Mouse (Mus musculus): ENCODE measurements around the gene Zcwpw1. TPM values are rescaled to one million over a fixed set of nuclear protein-coding genes. Genes with fewer than 3 reads are reported as not detected.
A peak's percentile ranks its signal among the peaks of the same experiment; 100 is the strongest.

Gene Zcwpw1
- 22.4 and 26.1 TPM in 2 replicates for polyA plus RNA-seq (2015; fragmentation: Nextera tagmentation; extraction: Ambion mirVana)

GRCm38 (mm10) chr5:137787151-137787928, at the start of gene Zcwpw1, which contains the start of gene Mepce:
TSS of gene Zcwpw1 (plus strand) at chr5:137787798.
TSS of gene Mepce (minus strand) at chr5:137787655.
- peak within 1 kb of the TSS; percentile 69 for H3K4me3 ChIP-seq (replicated peaks)
- peak; percentile 41 for ATAC-seq (ENCODE audit: insufficient number of reproducible peaks, low FRiP score, low TSS enrichment, low read depth)
- peak within 1 kb of the TSS; percentile 83 for H3K9ac ChIP-seq
- H3K27me3 ChIP-seq, result no peaks in the 10 kb centered on the region
- no peaks in the 10 kb centered on the region for H3K9me3 ChIP-seq (replicated peaks)
- H3K27ac ChIP-seq (replicated peaks), result peak within 1 kb of the TSS; percentile 100
- peaks cover 17% of the 10 kb centered on the region for H3K36me3 ChIP-seq
- H3K4me2 ChIP-seq (replicated peaks), result peak within 1 kb of the TSS; percentile 80
- WGBS, result under 1% methylated on average over 48 of the region's 48 CpGs
- H3K4me1 ChIP-seq, result peaks cover 34% of the 10 kb centered on the region

- Histone ChIP-seq H3K4me1 (peaks cover 51% of the 10 kb centered on the region), H3K9me3 (replicated peaks) (no peaks in the 10 kb centered on the region), H3K4me3 (replicated peaks) (no peak overlapping the region), H3K27ac (replicated peaks) (no peak overlapping the region), H3K27me3 (no peaks in the 10 kb centered on the region), H3K4me2 (replicated peaks) (no peak overlapping the region), H3K9ac (no peak overlapping the region), H3K36me3 (peaks cover 32% of the 10 kb centered on the region)
- ATAC-seq (ENCODE audit: insufficient number of reproducible peaks, low FRiP score, low TSS enrichment, low read depth), result no peak
- WGBS, result 45% methylated on average over 5 of the region's 5 CpGs
These were observed 49.1 kb upstream of the Zcwpw1 start for GRCm38 (mm10) chr5:137738516-137738915.

GRCm38 (mm10) chr5:137739471-137739870, 48.1 kb upstream of the Zcwpw1 start:
- H3K4me2 ChIP-seq (replicated peaks), result peak overlapping the region; percentile 94
- no peak for ATAC-seq (ENCODE audit: insufficient number of reproducible peaks, low FRiP score, low TSS enrichment, low read depth)
- H3K9me3 ChIP-seq (replicated peaks), result no peaks in the 10 kb centered on the region
- H3K27ac ChIP-seq (replicated peaks), result peak overlapping the region; percentile 34; the same call in 1 of the 2 replicates
- H3K27me3 ChIP-seq, result no peaks in the 10 kb centered on the region
- peaks cover 44% of the 10 kb centered on the region for H3K4me1 ChIP-seq
- H3K9ac ChIP-seq, result no peak overlapping the region
- H3K4me3 ChIP-seq (replicated peaks), result peak overlapping the region; percentile 66
- peaks cover 29% of the 10 kb centered on the region for H3K36me3 ChIP-seq
- 48% methylated on average over 9 of the region's 9 CpGs for WGBS

- Histone ChIP-seq H3K4me1 (peaks cover 40% of the 10 kb centered on the region), H3K27ac (replicated peaks) (peak overlapping the region; percentile 69), H3K4me3 (replicated peaks) (peak overlapping the region; percentile 66), H3K27me3 (no peaks in the 10 kb centered on the region), H3K36me3 (peaks cover 21% of the 10 kb centered on the region), H3K4me2 (replicated peaks) (peak overlapping the region; percentile 94), H3K9ac (peak overlapping the region; percentile 57), H3K9me3 (replicated peaks) (no peaks in the 10 kb centered on the region)
- WGBS, result 11% methylated on average over 11 of the region's 11 CpGs
- 0 out of 2 replicates have a peak, but pooled peaks have one; percentile 1 for ATAC-seq (ENCODE audit: insufficient number of reproducible peaks, low FRiP score, low TSS enrichment, low read depth)
These were observed 47.1 kb upstream of the Zcwpw1 start for GRCm38 (mm10) chr5:137740506-137740905.

GRCm38 (mm10) chr5:137741023-137741931, 46.3 kb upstream of the Zcwpw1 start, which contains the start of gene Nyap1:
TSS of gene Nyap1 (minus strand) at chr5:137741607.
- H3K27me3 ChIP-seq, result no peaks in the 10 kb centered on the region
- peak; percentile 90 for ATAC-seq (ENCODE audit: insufficient number of reproducible peaks, low FRiP score, low TSS enrichment, low read depth)
- no peaks in the 10 kb centered on the region for H3K9me3 ChIP-seq (replicated peaks)
- H3K4me2 ChIP-seq (replicated peaks), result peak within 1 kb of the TSS; percentile 94
- peaks cover 13% of the 10 kb centered on the region for H3K36me3 ChIP-seq
- H3K4me1 ChIP-seq, result peaks cover 41% of the 10 kb centered on the region
- under 1% methylated on average over 64 of the region's 71 CpGs for WGBS
- H3K27ac ChIP-seq (replicated peaks), result peak within 1 kb of the TSS; percentile 83
- peak within 1 kb of the TSS; percentile 66 for H3K4me3 ChIP-seq (replicated peaks)
- H3K9ac ChIP-seq, result peak within 1 kb of the TSS; percentile 57

- H3K9ac ChIP-seq, result no peak overlapping the region
These were observed 45.5 kb upstream of the Zcwpw1 start for GRCm38 (mm10) chr5:137742048-137742447.

GRCm38 (mm10) chr5:137742836-137743235, 44.8 kb upstream of the Zcwpw1 start:
- Histone ChIP-seq H3K9me3 (replicated peaks) (no peaks in the 10 kb centered on the region), H3K9ac (no peak overlapping the region), H3K27ac (replicated peaks) (no peak overlapping the region), H3K4me1 (peaks cover 47% of the 10 kb centered on the region), H3K4me3 (replicated peaks) (no peak overlapping the region), H3K4me2 (replicated peaks) (no peak overlapping the region), H3K27me3 (no peaks in the 10 kb centered on the region), H3K36me3 (peaks cover 3% of the 10 kb centered on the region)
- ATAC-seq (ENCODE audit: insufficient number of reproducible peaks, low FRiP score, low TSS enrichment, low read depth), result no peak
- WGBS, result 92% methylated on average over 6 of the region's 6 CpGs

More at GRCm38 (mm10) chr5:137742048-137742447, 45.5 kb upstream of the Zcwpw1 start:
- no peaks in the 10 kb centered on the region for H3K27me3 ChIP-seq
- 51% methylated on average over 10 of the region's 10 CpGs for WGBS
- H3K4me1 ChIP-seq, result peaks cover 41% of the 10 kb centered on the region
- peak overlapping the region; percentile 66; the same call in 1 of the 2 replicates for H3K4me3 ChIP-seq (replicated peaks)
- peaks cover 8% of the 10 kb centered on the region for H3K36me3 ChIP-seq
- no peak overlapping the region for H3K27ac ChIP-seq (replicated peaks)
- ATAC-seq (ENCODE audit: insufficient number of reproducible peaks, low FRiP score, low TSS enrichment, low read depth), result no peak
- no peaks in the 10 kb centered on the region for H3K9me3 ChIP-seq (replicated peaks)
- peak overlapping the region; percentile 94 for H3K4me2 ChIP-seq (replicated peaks)

GRCm38 (mm10) chr5:137744197-137744596, 43.4 kb upstream of the Zcwpw1 start:
- no peak overlapping the region for H3K4me3 ChIP-seq (replicated peaks)
- H3K9ac ChIP-seq, result no peak overlapping the region
- H3K27me3 ChIP-seq, result no peaks in the 10 kb centered on the region
- no peak overlapping the region for H3K27ac ChIP-seq (replicated peaks)
- 62% methylated on average over 7 of the region's 7 CpGs for WGBS
- no peak overlapping the region for H3K4me2 ChIP-seq (replicated peaks)
- peaks cover 54% of the 10 kb centered on the region for H3K4me1 ChIP-seq
- ATAC-seq (ENCODE audit: insufficient number of reproducible peaks, low FRiP score, low TSS enrichment, low read depth), result no peak
- H3K9me3 ChIP-seq (replicated peaks), result no peaks in the 10 kb centered on the region
- H3K36me3 ChIP-seq, result no peaks in the 10 kb centered on the region

- peak within 1 kb of the TSS; percentile 95 for H3K4me2 ChIP-seq (replicated peaks)
- H3K27me3 ChIP-seq, result no peaks in the 10 kb centered on the region
- peak within 1 kb of the TSS; percentile 72 for H3K4me3 ChIP-seq (replicated peaks)
- H3K4me1 ChIP-seq, result peaks cover 45% of the 10 kb centered on the region
- no peaks in the 10 kb centered on the region for H3K9me3 ChIP-seq (replicated peaks)
- WGBS, result 2% methylated on average over 28 of the region's 28 CpGs
- H3K36me3 ChIP-seq, result 0 out of 2 replicates have a peak, but pooled peaks cover 5% of the 10 kb centered on the region
- ATAC-seq (ENCODE audit: insufficient number of reproducible peaks, low FRiP score, low TSS enrichment, low read depth), result peak; percentile 91
- H3K27ac ChIP-seq (replicated peaks), result peak within 1 kb of the TSS; percentile 97
- peak within 1 kb of the TSS; percentile 86 for H3K9ac ChIP-seq
These were observed 42.1 kb upstream of the Zcwpw1 start, which contains the start of gene Tsc22d4 for GRCm38 (mm10) chr5:137745214-137746171. TSS of gene Tsc22d4 (plus strand) at chr5:137745730.

- ATAC-seq (ENCODE audit: insufficient number of reproducible peaks, low FRiP score, low TSS enrichment, low read depth), result peak; percentile 20; the same call in 1 of the 2 replicates
- Histone ChIP-seq H3K36me3 (peaks cover 14% of the 10 kb centered on the region), H3K9ac (peak overlapping the region; percentile 86), H3K9me3 (replicated peaks) (no peaks in the 10 kb centered on the region), H3K27me3 (no peaks in the 10 kb centered on the region), H3K4me3 (replicated peaks) (peak overlapping the region; percentile 72), H3K4me1 (peaks cover 42% of the 10 kb centered on the region), H3K27ac (replicated peaks) (peak overlapping the region; percentile 97), H3K4me2 (replicated peaks) (peak overlapping the region; percentile 95)
- WGBS, result under 1% methylated on average over 20 of the region's 20 CpGs
These were observed 41.2 kb upstream of the Zcwpw1 start for GRCm38 (mm10) chr5:137746282-137746850.

Data from embryonic facial prominence, embryonic 15.5 days (tissue).